Mouse (Mus musculus) intestine, postnatal 0 days (tissue): ENCODE results near the gene Ccr2. TPM values are rescaled to one million over a fixed set of nuclear protein-coding genes. Genes with fewer than 3 reads are reported as not detected.
"Not testable (repeated sequence)": the region's sequence is repeated elsewhere in the genome, so short reads cannot be mapped to it uniquely, and the experiment has no call there.

Experiments used
- ATAC-seq: fragments of 200-750 bp; cut with Nextera tagmentation; 2 replicates; pipeline ENCODE4 v1.8.0; 2017; ENCODE audit warnings: mild to moderate bottlenecking, moderate TSS enrichment, moderate library complexity
- H3K27ac ChIP-seq: fragments of 300-500 bp; sonication (generic); 2 replicates; pipeline ENCODE4 v1.5.1; 2014; ENCODE audit warnings: mild to moderate bottlenecking, low read depth, low read length, moderate library complexity
- H3K27me3 ChIP-seq: fragments of 300-500 bp; sonication (generic); replicated peaks from 2 replicates; pipeline ENCODE4 v1.6.1; 2014; ENCODE audit warnings: low read length, mixed read lengths; ENCODE audit not compliant: control insufficient read depth, insufficient read depth
- H3K36me3 ChIP-seq: fragments of 300-500 bp; sonication (generic); 2 replicates; pipeline ENCODE4 v1.6.1; 2014; ENCODE audit warnings: mild to moderate bottlenecking, moderate library complexity; ENCODE audit not compliant: control insufficient read depth, insufficient read depth
- H3K4me1 ChIP-seq: fragments of 300-500 bp; sonication (generic); replicated peaks from 2 replicates; pipeline ENCODE4 v1.6.1; 2014; ENCODE audit warnings: antibody characterized with exemption, low read length, mixed read lengths; ENCODE audit not compliant: control insufficient read depth, insufficient read depth
- H3K4me2 ChIP-seq: fragments of 300-500 bp; sonication (generic); replicated peaks from 2 replicates; pipeline ENCODE4 v1.6.1; 2014; ENCODE audit warnings: low read depth, mild to moderate bottlenecking, moderate library complexity
- H3K4me3 ChIP-seq: fragments of 300-500 bp; sonication (generic); 2 replicates; pipeline ENCODE4 v1.5.1; 2014; ENCODE audit warnings: low read depth, low read length
- H3K9ac ChIP-seq: fragments of 300-500 bp; sonication (generic); 2 replicates; pipeline ENCODE4 v1.6.1; 2014; ENCODE audit warnings: mild to moderate bottlenecking, low read depth, low read length
- H3K9me3 ChIP-seq: fragments of 300-500 bp; sonication (generic); 2 replicates; pipeline ENCODE4 v1.6.1; 2016; ENCODE audit warnings: mixed run types; ENCODE audit not compliant: control insufficient read depth
- CTCF ChIP-seq: sonication (generic); IDR thresholded peaks from 2 replicates; pipeline ENCODE4 v1.5.1; 2016; ENCODE audit warnings: low read depth, mild to moderate bottlenecking, control low read depth, antibody characterized with exemption, moderate library complexity
- WGBS: fragments of 180-500 bp; shearing (Covaris S2); extraction: QIAGEN DNeasy Blood & Tissue Kit; methylation state at CpG from one replicate; pipeline ENCODE4 v1.1.7; 2014; 5-methylcytosine and 5-hydroxymethylcytosine counted together
- polyA plus RNA-seq: library from polyadenylated mRNA; unstranded; fragments of >200 nt; fragmentation: Nextera tagmentation; extraction: Ambion mirVana; gene quantifications from 2 replicates; pipeline ENCODE4 v1.2.1, GENCODE M21; 2015

Gene Ccr2
- polyA plus RNA-seq, 1 experiment from 2014 or later = 1.2 TPM

- no peak for ATAC-seq
- TF ChIP-seq CTCF = 0 out of 2 replicates have a peak, but pooled peaks have one; percentile 16
- Histone ChIP-seq H3K9me3 (no peaks in the 10 kb centered on the region), H3K4me2 (no peak overlapping the region), H3K36me3 (no peaks in the 10 kb centered on the region), H3K4me3 (no peak overlapping the region), H3K27me3 (peaks cover 11% of the 10 kb centered on the region; the same call in 1 of the 2 replicates), H3K4me1 (no peaks in the 10 kb centered on the region), H3K9ac (no peak overlapping the region), H3K27ac (no peak overlapping the region)
- WGBS = 43% methylated on average over 4 of the region's 4 CpGs
Observed at GRCm38 (mm10) chr9:124127412-124127811, 25.7 kb downstream of the Ccr2 start.

DNA sequence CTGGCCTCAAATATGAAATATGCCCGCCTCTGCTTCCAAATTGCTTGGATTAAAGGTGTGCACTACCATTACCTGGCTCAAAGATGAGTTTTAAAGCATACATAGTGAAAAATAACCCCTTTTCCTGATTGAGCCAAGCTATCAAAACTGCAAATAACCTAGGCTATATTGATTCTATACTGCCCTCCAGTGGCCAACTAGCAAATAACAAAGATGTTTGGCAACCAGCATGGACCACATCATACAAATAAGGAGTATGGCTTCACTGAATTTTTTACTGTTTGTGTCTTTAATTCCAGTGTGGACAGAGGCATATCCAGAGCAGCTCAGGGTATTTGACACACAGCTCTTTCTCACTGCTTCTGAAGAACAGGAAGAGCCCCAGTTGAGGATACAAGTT, 26.6 kb downstream of the Ccr2 start:
- Histone ChIP-seq H3K36me3 (no peaks in the 10 kb centered on the region), H3K9ac (no peak overlapping the region), H3K4me1 (no peaks in the 10 kb centered on the region), H3K27me3 (peaks cover 11% of the 10 kb centered on the region; the same call in 1 of the 2 replicates), H3K4me2 (no peak overlapping the region), H3K9me3 (no peaks in the 10 kb centered on the region), H3K27ac (no peak overlapping the region), H3K4me3 (no peak overlapping the region)
- peak; percentile 80 for TF ChIP-seq CTCF
- WGBS = 2% methylated on average over 1 of the region's 1 CpGs
- no peak for ATAC-seq

GRCm38 (mm10) chr9:124132899-124133298, 31.1 kb downstream of the Ccr2 start:
- 72% methylated on average over 2 of the region's 2 CpGs for WGBS
- not testable (repeated sequence) for H3K4me3 ChIP-seq, ATAC-seq, H3K27ac ChIP-seq, H3K4me1 ChIP-seq, H3K9me3 ChIP-seq, H3K4me2 ChIP-seq, H3K9ac ChIP-seq, H3K27me3 ChIP-seq, H3K36me3 ChIP-seq

DNA sequence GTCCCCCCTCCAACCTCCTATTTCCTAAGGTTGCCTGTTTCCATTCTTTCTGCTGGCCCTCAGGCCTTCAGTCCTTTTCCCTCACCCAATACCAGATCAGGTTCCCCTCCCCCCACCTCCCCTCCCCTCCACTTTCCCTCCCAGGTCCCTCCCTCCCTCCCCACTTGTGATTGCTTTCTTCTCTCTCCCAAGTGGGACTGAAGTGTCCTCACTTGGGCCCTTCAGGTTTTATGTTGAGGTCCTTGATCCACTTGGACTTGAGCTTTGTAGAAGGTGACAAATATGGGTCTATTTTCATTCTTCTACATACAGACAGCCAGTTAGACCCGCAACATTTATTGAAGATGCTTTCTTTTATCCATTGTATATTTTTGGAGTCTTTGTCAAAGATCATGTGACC, 33.2 kb downstream of the Ccr2 start:
- not testable (repeated sequence) for H3K27me3 ChIP-seq, H3K27ac ChIP-seq, H3K4me1 ChIP-seq, H3K4me2 ChIP-seq, H3K4me3 ChIP-seq, H3K36me3 ChIP-seq, ATAC-seq, H3K9ac ChIP-seq, H3K9me3 ChIP-seq
- 95% methylated on average over 1 of the region's 1 CpGs for WGBS

- no peak for TF ChIP-seq CTCF
Observed at GRCm38 (mm10) chr9:124137619-124138018, 35.9 kb downstream of the Ccr2 start.

GRCm38 (mm10) chr9:124138055-124138775, 36.5 kb downstream of the Ccr2 start:
- H3K4me3 ChIP-seq = no peak overlapping the region
- no peaks in the 10 kb centered on the region for H3K9me3 ChIP-seq
- H3K27me3 ChIP-seq = no peaks in the 10 kb centered on the region
- WGBS = 28% methylated on average over 4 of the region's 4 CpGs
- no peaks in the 10 kb centered on the region for H3K36me3 ChIP-seq
- H3K4me2 ChIP-seq = no peak overlapping the region
- TF ChIP-seq CTCF = no peak
- H3K9ac ChIP-seq = no peak overlapping the region
- no peak overlapping the region for H3K27ac ChIP-seq
- no peaks in the 10 kb centered on the region for H3K4me1 ChIP-seq
- ATAC-seq = no peak

More at GRCm38 (mm10) chr9:124137619-124138018, 35.9 kb downstream of the Ccr2 start:
- H3K4me2 ChIP-seq = no peak overlapping the region
- 58% methylated on average over 11 of the region's 11 CpGs for WGBS
- no peaks in the 10 kb centered on the region for H3K9me3 ChIP-seq
- no peak for ATAC-seq
- no peak overlapping the region for H3K4me3 ChIP-seq
- H3K36me3 ChIP-seq = no peaks in the 10 kb centered on the region
- no peak overlapping the region for H3K9ac ChIP-seq
- H3K4me1 ChIP-seq = no peaks in the 10 kb centered on the region
- H3K27ac ChIP-seq = no peak overlapping the region
- no peaks in the 10 kb centered on the region for H3K27me3 ChIP-seq
